Mouse (Mus musculus): ENCODE measurements around the gene Rerg. TPM values are rescaled to one million over a fixed set of nuclear protein-coding genes. Genes with fewer than 3 reads are reported as not detected.
"Not testable (repeated sequence)": the region's sequence is repeated elsewhere in the genome, so short reads cannot be mapped to it uniquely, and the experiment has no call there.

Rerg gene
- polyA plus RNA-seq, 1 experiment from 2014 or later, result 2.5 TPM

- H3K36me3 ChIP-seq, result no peaks in the 10 kb centered on the region
- peaks cover 2% of the 10 kb centered on the region; the same call in 1 of the 2 replicates for H3K27me3 ChIP-seq
- no peak overlapping the region for H3K27ac ChIP-seq (replicated peaks)
- 81% methylated on average over 10 of the region's 10 CpGs for WGBS
- ATAC-seq (ENCODE audit: low FRiP score, low read depth), result no peak
- no peaks in the 10 kb centered on the region for H3K9me3 ChIP-seq
- no peak overlapping the region for H3K9ac ChIP-seq (replicated peaks)
- no peak overlapping the region for H3K4me3 ChIP-seq
- no peak overlapping the region for H3K4me2 ChIP-seq (replicated peaks)
- H3K4me1 ChIP-seq, result no peaks in the 10 kb centered on the region
Measured at GRCm38 (mm10) chr6:137063239-137063940, 106.9 kb downstream of the Rerg start.

GRCm38 (mm10) chr6:137061880-137062531 lies 108.3 kb downstream of the Rerg start:
- H3K9ac ChIP-seq (replicated peaks), result no peak overlapping the region
- no peaks in the 10 kb centered on the region for H3K4me1 ChIP-seq
- H3K4me3 ChIP-seq, result no peak overlapping the region
- no peak overlapping the region for H3K4me2 ChIP-seq (replicated peaks)
- H3K36me3 ChIP-seq, result no peaks in the 10 kb centered on the region
- no peak overlapping the region for H3K27ac ChIP-seq (replicated peaks)
- H3K9me3 ChIP-seq, result no peaks in the 10 kb centered on the region
- H3K27me3 ChIP-seq, result peaks cover 2% of the 10 kb centered on the region; the same call in 1 of the 2 replicates
- 89% methylated on average over 18 of the region's 18 CpGs for WGBS
- no peak for ATAC-seq (ENCODE audit: low FRiP score, low read depth)

- Histone ChIP-seq H3K27ac (replicated peaks) (no peak overlapping the region), H3K4me2 (replicated peaks) (no peak overlapping the region), H3K4me1 (no peaks in the 10 kb centered on the region), H3K27me3 (no peaks in the 10 kb centered on the region), H3K4me3 (no peak overlapping the region), H3K9ac (replicated peaks) (no peak overlapping the region), H3K9me3 (no peaks in the 10 kb centered on the region), H3K36me3 (no peaks in the 10 kb centered on the region)
- 83% methylated on average over 5 of the region's 5 CpGs for WGBS
- no peak for ATAC-seq (ENCODE audit: low FRiP score, low read depth)
Measured at GRCm38 (mm10) chr6:137060595-137060994, 109.7 kb downstream of the Rerg start.

- H3K9ac ChIP-seq (replicated peaks), result no peak overlapping the region
- H3K36me3 ChIP-seq, result no peaks in the 10 kb centered on the region
- H3K27ac ChIP-seq (replicated peaks), result no peak overlapping the region
- ATAC-seq (ENCODE audit: low FRiP score, low read depth), result no peak
- no peaks in the 10 kb centered on the region for H3K9me3 ChIP-seq
- no peak overlapping the region for H3K4me3 ChIP-seq
- H3K4me2 ChIP-seq (replicated peaks), result no peak overlapping the region
- no peaks in the 10 kb centered on the region for H3K27me3 ChIP-seq
- WGBS, result 93% methylated on average over 2 of the region's 2 CpGs
- H3K4me1 ChIP-seq, result no peaks in the 10 kb centered on the region
Measured at GRCm38 (mm10) chr6:137058257-137058656, 112.0 kb downstream of the Rerg start.

- WGBS, result 82% methylated on average over 2 of the region's 2 CpGs
- H3K36me3 ChIP-seq, result no peaks in the 10 kb centered on the region
- no peak overlapping the region for H3K4me3 ChIP-seq
- no peak overlapping the region for H3K27ac ChIP-seq (replicated peaks)
- H3K4me2 ChIP-seq (replicated peaks), result no peak overlapping the region
- H3K4me1 ChIP-seq, result no peaks in the 10 kb centered on the region
- 0 out of 2 replicates have a peak, but pooled peaks cover 6% of the 10 kb centered on the region for H3K9me3 ChIP-seq
- no peak for ATAC-seq (ENCODE audit: low FRiP score, low read depth)
- 0 out of 2 replicates have a peak, but pooled peaks cover 3% of the 10 kb centered on the region for H3K27me3 ChIP-seq
- no peak overlapping the region for H3K9ac ChIP-seq (replicated peaks)
Measured at GRCm38 (mm10) chr6:137054073-137054472, 116.2 kb downstream of the Rerg start.

- Histone ChIP-seq H3K4me1 (no peaks in the 10 kb centered on the region), H3K27me3 (0 out of 2 replicates have a peak, but pooled peaks cover 3% of the 10 kb centered on the region), H3K36me3 (no peaks in the 10 kb centered on the region), H3K9ac (replicated peaks) (no peak overlapping the region), H3K4me3 (no peak overlapping the region), H3K9me3 (0 out of 2 replicates have a peak, but pooled peaks cover 10% of the 10 kb centered on the region), H3K27ac (replicated peaks) (no peak overlapping the region), H3K4me2 (replicated peaks) (no peak overlapping the region)
- no peak for ATAC-seq (ENCODE audit: low FRiP score, low read depth)
- WGBS, result 85% methylated on average over 5 of the region's 5 CpGs
Measured at GRCm38 (mm10) chr6:137053464-137053863, 116.8 kb downstream of the Rerg start.

- WGBS, result 95% methylated on average over 9 of the region's 9 CpGs
- Histone ChIP-seq H3K4me2 (replicated peaks) (no peak overlapping the region), H3K36me3 (no peaks in the 10 kb centered on the region), H3K27me3 (0 out of 2 replicates have a peak, but pooled peaks cover 3% of the 10 kb centered on the region), H3K4me3 (no peak overlapping the region), H3K9me3 (0 out of 2 replicates have a peak, but pooled peaks cover 10% of the 10 kb centered on the region), H3K9ac (replicated peaks) (no peak overlapping the region), H3K27ac (replicated peaks) (no peak overlapping the region), H3K4me1 (no peaks in the 10 kb centered on the region)
- no peak for ATAC-seq (ENCODE audit: low FRiP score, low read depth)
Measured at GRCm38 (mm10) chr6:137053006-137053405, 117.3 kb downstream of the Rerg start.

GRCm38 (mm10) chr6:137047036-137047435 lies 123.3 kb downstream of the Rerg start:
- Histone ChIP-seq H3K36me3 (no peaks in the 10 kb centered on the region), H3K4me3 (no peak overlapping the region), H3K27ac (replicated peaks) (no peak overlapping the region), H3K9ac (replicated peaks) (no peak overlapping the region), H3K27me3 (0 out of 2 replicates have a peak, but pooled peaks cover 3% of the 10 kb centered on the region), H3K4me2 (replicated peaks) (no peak overlapping the region), H3K9me3 (0 out of 2 replicates have a peak, but pooled peaks cover 10% of the 10 kb centered on the region), H3K4me1 (no peaks in the 10 kb centered on the region)
- ATAC-seq (ENCODE audit: low FRiP score, low read depth), result no peak
- WGBS, result 93% methylated on average over 11 of the region's 11 CpGs

GRCm38 (mm10) chr6:137045011-137045504 lies 125.2 kb downstream of the Rerg start:
- 87% methylated on average over 9 of the region's 9 CpGs for WGBS
- H3K27ac ChIP-seq (replicated peaks), result no peak overlapping the region
- no peak for ATAC-seq (ENCODE audit: low FRiP score, low read depth)
- H3K4me3 ChIP-seq, result no peak overlapping the region
- H3K27me3 ChIP-seq, result no peaks in the 10 kb centered on the region
- 0 out of 2 replicates have a peak, but pooled peaks cover 10% of the 10 kb centered on the region for H3K9me3 ChIP-seq
- H3K4me2 ChIP-seq (replicated peaks), result no peak overlapping the region
- H3K9ac ChIP-seq (replicated peaks), result no peak overlapping the region
- H3K36me3 ChIP-seq, result no peaks in the 10 kb centered on the region
- no peaks in the 10 kb centered on the region for H3K4me1 ChIP-seq

- H3K9ac ChIP-seq (replicated peaks); H3K36me3 ChIP-seq; H3K4me1 ChIP-seq; ATAC-seq (ENCODE audit: low FRiP score, low read depth); H3K4me3 ChIP-seq; H3K27ac ChIP-seq (replicated peaks); H3K4me2 ChIP-seq (replicated peaks); H3K27me3 ChIP-seq; H3K9me3 ChIP-seq: not testable (repeated sequence)
- 91% methylated on average over 8 of the region's 8 CpGs for WGBS
Measured at GRCm38 (mm10) chr6:137035611-137036395, 134.5 kb downstream of the Rerg start.

- ATAC-seq (ENCODE audit: low FRiP score, low read depth), result no peak
- WGBS, result 80% methylated on average over 6 of the region's 6 CpGs
- Histone ChIP-seq H3K9me3 (no peaks in the 10 kb centered on the region), H3K9ac (replicated peaks) (no peak overlapping the region), H3K27ac (replicated peaks) (no peak overlapping the region), H3K36me3 (no peaks in the 10 kb centered on the region), H3K4me2 (replicated peaks) (no peak overlapping the region), H3K4me3 (no peak overlapping the region), H3K4me1 (no peaks in the 10 kb centered on the region), H3K27me3 (0 out of 2 replicates have a peak, but pooled peaks cover 2% of the 10 kb centered on the region)
Measured at GRCm38 (mm10) chr6:137030611-137031097, 139.6 kb downstream of the Rerg start.
